Mouse (Mus musculus) heart, adult 8-10 months (tissue): ENCODE measurements around the gene Rims3. TPM values are rescaled to one million over a fixed set of nuclear protein-coding genes. Genes with fewer than 3 reads are reported as not detected.

ENCODE experiments used
- DNase-seq: peaks from one replicate; pipeline ENCODE4 v3.0.0; 2022; ENCODE audit warnings: low spot score
- total RNA-seq, 4 experiments: library from RNA; stranded (reverse); gene quantifications; 2 replicates each; pipeline ENCODE4 v1.2.4; 2022

Rims3 gene
- total RNA-seq = under 1 TPM in 3 of 4 experiments, not detected in 1; 0.06 to 0.14 (median 0.08) TPM

DNA sequence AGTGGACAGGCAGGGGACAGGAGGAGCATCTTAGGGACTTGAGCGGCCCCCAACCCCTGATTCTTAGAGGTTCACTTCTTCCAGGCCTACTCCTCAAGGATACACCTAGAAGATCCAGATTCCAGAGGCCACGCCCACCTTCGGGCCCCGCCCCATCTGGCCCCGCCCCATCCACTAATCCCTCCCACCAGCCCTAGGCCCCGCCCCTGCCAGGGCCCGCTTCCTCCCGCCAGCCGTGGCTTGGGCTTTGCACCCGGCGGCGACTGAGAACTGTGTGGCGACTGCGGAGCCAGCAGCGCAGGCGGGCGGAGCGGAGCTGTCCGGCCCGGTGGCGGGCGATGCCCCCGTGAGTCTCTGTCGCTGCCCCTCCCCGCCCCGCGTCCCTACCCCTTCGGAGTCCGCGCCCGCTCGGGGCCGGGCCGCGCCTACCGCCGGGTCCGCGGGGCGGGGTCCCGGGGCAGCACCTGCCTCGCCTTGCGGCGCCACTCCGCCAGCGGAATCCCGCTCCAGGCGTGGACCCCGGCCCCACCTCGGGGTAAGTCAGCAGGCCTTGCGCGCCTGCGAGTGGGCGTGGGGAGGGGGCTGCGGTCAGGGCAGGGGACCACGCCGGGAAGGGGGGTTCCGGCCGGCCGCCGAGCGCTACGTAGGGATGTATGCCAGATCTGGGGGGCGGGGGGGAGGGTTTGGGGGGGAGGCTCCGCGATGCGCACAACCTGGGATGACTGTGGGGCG is at the start of gene Rims3:
Rims3 (plus strand) TSS at position 229 of the 732 bp plus-strand sequence.
- no peak for DNase-seq

DNA sequence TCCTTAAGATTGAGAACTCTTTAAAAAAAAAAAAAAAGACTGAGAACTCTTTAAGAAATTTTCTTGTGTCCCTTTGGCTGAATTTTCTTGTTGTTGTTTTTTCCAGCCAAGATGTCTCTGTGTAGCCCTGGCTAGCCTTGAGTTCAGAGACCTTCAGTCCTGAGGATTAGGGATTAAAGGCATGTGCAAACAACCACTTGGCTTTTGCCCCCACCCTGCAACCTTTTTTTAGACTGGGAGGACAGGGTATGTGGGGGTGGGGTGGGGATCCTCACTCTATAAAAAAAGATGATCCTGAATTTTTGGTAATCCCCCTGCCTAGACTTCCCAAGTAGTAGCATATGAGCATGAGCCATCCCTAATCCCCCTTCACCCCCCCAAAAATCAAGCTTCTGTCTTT is 48.8 kb upstream of the Rims3 start:
- DNase-seq = no peak

- no peak for DNase-seq
Measured at GRCm38 (mm10) chr4:120813762-120814161, 40.9 kb upstream of the Rims3 start.

- DNase-seq = no peak
Measured at GRCm38 (mm10) chr4:120814171-120814570, 40.4 kb upstream of the Rims3 start.

DNA sequence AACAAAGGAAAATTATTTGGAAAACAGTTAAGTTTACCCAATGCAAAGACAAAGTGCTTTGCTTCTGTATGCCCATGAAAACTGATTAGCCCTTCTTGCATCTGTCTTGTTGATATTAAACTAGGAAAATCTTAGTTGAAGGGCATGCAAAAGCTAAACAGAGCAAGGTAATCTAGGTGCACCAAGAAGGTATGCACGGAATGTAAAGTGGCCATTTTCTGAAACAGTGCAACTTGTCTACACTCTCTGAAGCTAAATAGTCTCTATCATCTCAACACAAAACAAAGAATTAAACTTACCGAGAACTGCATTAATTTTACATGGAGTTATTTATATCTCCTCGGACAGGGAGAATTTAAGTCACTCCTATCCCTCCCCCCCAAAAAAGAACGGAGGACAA is 39.5 kb upstream of the Rims3 start:
- no peak for DNase-seq

GRCm38 (mm10) chr4:120815622-120816334 is 38.8 kb upstream of the Rims3 start:
- DNase-seq = peak; percentile 95

- DNase-seq = no peak
Measured at GRCm38 (mm10) chr4:120817002-120817774, 37.4 kb upstream of the Rims3 start.

- DNase-seq = no peak
Measured at GRCm38 (mm10) chr4:120817951-120818350, 36.7 kb upstream of the Rims3 start.

DNA sequence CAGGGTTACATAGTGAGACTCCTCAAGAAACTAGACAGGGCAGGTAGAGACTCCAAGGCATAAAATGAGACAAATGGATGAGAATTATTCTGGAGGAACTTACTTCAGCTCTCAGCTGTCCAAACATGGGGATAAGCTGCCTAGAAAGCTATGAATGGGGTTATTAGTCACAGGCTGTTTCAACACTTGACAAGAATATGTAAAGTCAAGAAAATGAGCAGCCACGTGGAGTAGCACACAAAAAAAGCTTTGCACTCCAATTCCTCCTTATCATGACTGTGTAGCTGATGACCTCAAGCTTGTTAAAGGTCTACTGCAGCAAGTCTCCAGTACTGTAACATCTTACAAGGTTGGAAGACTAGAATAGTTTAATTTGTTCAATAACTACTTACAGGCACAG is 35.3 kb upstream of the Rims3 start:
- no peak for DNase-seq

DNA sequence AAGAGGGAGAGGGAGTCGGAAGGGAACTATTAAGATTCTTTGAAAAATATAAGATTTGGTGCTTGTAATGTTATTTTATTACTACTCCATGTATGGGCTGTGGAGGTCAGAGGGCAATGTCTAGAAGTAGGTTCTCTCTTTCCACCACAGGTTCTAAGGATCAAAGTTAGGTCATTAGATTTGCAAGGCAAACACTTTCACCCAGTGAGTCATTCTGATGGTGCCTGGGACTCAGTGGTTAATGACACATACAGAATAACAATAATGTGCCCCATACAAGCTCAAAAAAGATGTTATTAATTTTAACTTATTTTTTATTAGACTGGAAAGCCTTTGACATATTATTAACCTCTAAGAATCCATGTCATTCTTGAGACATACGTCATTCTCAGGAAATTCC is 34.7 kb upstream of the Rims3 start:
- no peak for DNase-seq

DNA sequence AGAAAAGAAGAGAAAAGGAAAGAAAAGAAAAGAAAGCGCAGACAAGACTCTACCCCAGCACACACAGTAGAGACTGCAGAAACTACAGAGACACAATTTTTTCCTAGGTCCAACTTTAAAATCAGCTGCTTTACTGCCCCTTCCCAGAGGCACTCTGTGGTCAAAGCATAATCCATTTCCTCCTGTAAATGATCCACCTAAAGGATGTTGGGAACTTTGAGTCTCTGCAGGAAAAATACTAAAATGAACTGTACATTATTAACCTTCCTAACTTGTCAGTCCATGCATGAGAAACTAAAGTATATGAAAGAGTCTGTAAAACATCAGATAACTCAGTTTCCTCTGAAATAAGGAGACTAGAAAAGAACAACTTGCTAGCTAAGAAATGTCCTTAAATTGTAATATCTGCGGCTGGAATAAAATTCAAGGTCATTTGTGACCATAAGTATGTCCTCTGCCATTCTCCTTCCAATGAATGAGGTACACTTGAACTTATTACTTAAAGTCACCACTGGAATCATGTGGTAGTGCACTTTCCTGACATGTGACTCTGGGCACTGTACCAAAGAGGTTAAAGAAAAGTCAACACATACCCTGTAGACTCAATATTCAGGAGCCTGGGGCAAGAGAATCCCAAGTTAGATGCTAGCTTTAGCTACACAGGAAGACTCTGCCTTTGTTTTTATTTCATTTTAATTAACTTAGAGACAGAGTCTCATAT is 32.3 kb upstream of the Rims3 start:
- DNase-seq = no peak

- peak; percentile 93 for DNase-seq
Measured at GRCm38 (mm10) chr4:120825100-120825553, 29.5 kb upstream of the Rims3 start.

GRCm38 (mm10) chr4:120825577-120826326 is 28.9 kb upstream of the Rims3 start:
- peak; percentile 97 for DNase-seq

DNA sequence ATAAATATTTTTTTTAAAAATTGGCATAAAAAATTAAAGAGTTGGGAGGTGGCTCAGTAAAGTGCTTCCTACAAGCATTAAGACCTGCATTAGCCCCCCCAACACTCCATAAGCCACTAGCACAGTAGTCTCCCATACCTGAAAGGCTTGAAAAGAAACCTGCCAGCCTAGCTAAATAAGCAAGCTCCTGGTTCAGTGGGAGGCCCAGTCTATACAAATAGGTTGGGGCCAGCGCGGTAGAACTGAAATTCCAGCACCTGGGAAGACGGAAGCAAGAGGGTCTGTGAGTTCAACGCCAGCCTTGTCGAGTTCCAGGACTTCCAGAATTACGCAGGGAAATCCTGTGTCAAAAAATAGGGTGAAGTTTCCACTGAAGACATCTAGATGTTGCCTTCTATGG is 28.2 kb upstream of the Rims3 start:
- DNase-seq = no peak

DNA sequence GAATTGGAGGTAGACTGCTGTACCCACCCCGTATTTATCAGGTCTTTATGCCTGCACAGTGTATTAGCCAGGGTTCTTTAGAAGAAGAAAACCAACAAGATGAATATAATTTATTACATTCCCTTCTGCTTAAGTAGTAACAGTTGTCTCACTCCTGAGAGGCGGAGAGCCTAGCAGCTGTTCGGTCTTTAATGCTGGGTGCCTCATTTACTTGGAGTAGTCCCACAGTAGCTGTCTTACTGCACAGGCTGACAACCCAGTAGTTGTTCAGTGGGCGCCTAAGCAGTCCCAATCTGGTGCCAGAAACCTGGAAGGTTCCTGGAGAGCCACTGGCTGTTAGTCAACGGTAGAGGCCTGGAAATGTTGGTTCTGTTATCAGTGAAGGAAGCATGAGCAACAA is 23.8 kb upstream of the Rims3 start:
- DNase-seq = no peak

DNA sequence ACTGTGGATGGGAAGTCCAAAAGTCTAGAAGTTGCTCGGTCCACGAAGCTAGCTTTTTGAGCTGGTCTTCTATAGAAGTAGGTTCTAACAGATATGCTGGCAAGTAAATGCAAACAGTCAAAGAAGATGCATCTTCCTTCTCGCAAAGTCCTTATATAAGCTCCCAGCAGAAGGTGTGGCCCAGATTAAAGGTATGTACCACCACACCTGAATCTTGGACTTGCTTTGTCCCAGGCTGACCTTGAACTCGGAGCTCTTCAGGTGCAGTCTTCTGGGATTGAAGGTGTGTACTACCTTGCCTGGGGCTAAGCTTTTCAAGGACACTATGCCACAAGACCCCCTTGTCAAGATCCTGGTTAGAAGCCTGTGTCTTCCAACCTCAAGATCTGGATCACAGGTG is 23.1 kb upstream of the Rims3 start, which contains the start of gene Nfyc:
Nfyc (minus strand) TSS at position 101 of the 400 bp plus-strand sequence.
- DNase-seq = no peak

DNA sequence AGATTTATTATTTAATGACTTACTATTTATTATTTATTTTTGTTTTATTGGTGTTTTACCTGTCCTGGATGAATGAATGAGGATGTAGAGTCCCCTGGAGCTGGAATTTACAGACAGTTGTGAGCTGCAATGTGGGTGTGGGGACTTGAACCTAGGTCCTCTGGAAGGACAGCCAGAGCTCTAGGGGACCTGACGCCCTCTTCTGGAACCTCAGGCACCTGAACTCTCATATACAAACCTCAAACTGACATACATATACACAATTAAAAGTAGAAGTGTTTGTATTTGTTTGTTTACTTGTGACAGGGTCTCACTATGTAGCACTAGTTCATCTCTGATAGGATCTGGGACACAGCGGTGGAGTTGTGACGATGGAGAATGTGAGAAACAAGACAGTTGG is 13.3 kb upstream of the Rims3 start:
- no peak for DNase-seq

DNA sequence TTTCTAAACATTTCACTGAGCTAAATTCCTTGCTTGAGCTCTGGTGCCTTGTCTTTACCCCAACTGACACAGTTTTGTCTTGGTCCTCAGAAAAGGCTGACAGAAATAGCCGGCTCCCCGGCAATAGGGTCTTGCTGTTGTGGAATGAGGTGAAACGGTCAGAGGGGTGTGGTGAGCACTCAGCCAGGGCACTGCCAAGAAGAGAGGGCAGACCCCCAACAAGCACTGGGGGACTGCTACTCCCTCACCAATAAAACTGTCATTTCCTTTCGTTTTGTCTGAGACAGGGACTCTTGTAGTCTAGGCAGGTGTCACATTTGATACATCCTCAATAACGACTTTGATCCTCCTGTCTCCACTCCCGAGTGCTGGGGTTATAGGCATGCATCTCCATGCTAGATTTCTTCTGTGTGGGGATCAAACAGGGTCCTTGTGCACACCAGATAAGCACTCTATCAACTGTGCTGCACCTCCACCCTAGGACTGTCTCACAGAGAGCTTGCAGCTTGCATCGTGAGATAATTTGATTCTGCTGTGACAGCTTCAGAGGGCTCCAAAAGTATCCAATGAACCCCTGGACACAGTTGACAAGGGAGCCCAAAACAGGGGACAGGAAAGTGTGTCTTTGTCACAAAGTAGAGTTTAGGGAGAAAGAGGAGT is 10.1 kb upstream of the Rims3 start:
- DNase-seq = no peak

DNA sequence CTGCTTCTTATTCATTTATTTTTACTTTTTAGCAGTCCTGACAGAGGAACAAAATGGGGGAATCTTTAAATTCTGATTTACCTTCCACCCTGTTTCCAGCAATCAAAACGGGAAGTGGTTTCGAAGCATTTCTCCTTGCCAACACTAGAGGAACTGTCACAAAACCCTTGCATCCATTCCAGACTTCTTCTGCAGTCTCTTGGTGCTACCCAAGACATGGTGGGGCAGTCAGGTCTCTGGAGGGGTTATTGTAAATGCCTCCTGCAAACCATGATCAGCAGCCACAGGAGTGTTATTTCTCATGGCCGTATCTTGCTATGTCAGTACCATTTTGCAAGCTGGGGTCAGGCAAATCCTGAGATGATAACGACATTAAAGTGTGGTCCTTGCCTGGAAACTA is 9.5 kb upstream of the Rims3 start:
- no peak for DNase-seq

DNA sequence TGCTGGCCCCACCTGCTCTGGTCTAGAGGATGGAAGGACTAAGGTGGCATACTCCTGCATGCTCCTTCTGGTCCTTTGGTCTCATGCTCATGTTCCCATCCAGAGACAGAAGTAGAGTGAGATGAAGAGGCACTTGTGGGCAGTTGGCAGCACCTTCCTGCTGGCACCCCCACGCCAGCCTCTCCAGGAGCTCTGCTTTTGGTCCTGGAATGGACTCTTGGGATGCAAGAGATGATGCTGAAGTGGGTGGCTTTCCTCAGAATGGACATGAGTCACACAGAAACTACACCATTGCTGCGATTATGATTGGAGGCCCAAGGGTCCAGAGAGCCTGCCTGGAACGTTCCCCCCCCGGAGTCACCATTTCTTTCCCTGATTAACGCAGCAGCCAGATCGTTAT is 5.7 kb upstream of the Rims3 start:
- no peak for DNase-seq
